Mouse (Mus musculus) G1E-ER4 (cell line): ENCODE results near the gene Nhlrc2. TPM values are rescaled to one million over a fixed set of nuclear protein-coding genes. Genes with fewer than 3 reads are reported as not detected.

ENCODE experiments used
- GATA1 ChIP-seq: IDR thresholded peaks from one replicate; pipeline ENCODE4 v1.8.0; 2012; ENCODE audit warnings: low read length, inconsistent platforms
- polyA plus RNA-seq: library from polyadenylated mRNA; stranded (reverse); fragments of >175 nt; gene quantifications from 2 replicates; pipeline ENCODE4 v1.2.3, GENCODE M21; 2012

Nhlrc2 gene
- polyA plus RNA-seq = 9.9 and 10.1 TPM in 2 replicates

DNA sequence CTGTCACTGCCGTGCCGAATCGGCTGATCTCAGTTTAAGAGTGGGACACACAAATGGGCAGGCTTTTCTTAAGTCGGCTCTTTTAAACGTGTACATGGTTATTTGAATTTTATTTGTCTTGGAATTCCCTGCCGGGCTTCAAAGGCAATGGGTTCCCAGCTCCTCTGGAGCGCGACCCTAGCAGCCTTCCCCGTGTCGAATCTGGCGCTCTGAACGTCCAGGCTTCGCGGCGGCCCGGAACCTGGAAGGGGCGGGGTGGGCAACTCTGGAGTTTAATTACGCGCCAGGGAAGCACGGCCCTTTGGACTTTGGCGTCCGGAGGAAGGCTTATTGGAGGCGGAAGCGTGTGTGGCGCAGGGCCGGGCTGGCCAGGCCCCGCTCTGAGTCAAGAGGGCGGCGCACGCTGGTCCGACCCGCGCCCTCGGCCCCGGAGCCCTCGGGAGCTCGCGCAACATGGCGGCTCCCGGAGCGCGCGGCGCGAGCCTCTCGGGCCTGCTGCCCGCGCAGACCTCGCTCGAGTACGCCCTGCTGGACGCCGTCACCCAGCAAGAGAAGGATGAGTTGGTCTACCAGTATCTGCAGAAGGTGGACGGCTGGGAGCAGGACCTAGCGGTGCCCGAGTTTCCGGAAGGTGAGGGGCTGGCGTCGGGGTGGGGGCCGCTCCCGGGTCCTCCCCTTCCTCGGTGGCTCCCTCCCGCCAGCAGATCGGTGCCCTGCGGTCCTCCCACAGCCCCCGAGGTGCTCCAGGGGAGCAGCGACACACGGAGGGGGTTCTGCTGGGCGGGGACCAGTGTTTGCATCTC lies at the start of gene Nhlrc2:
Gene Nhlrc2 (plus strand): TSS at position 32 of the 803 bp plus-strand sequence.
- no peak for TF ChIP-seq GATA1

DNA sequence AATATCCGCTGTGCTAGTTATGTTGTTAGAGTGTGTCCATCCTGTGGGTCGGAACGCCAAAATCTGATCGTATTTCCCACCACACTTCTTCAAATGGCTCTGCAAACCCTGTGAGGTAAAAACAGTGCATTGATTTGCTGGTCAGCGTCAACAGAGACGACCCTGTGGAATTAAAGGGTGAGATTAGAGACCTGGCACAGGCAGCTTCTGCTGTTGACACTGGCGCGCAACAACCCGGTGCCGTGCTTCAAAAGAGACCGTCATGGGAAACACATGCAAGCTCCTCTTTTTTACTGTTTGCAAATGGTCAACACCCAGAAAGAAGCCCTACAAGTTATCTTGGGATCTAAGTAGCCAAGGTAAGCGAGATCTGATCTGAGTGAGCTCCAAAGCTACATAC lies 16.8 kb upstream of the Nhlrc2 start:
- TF ChIP-seq GATA1 = no peak

DNA sequence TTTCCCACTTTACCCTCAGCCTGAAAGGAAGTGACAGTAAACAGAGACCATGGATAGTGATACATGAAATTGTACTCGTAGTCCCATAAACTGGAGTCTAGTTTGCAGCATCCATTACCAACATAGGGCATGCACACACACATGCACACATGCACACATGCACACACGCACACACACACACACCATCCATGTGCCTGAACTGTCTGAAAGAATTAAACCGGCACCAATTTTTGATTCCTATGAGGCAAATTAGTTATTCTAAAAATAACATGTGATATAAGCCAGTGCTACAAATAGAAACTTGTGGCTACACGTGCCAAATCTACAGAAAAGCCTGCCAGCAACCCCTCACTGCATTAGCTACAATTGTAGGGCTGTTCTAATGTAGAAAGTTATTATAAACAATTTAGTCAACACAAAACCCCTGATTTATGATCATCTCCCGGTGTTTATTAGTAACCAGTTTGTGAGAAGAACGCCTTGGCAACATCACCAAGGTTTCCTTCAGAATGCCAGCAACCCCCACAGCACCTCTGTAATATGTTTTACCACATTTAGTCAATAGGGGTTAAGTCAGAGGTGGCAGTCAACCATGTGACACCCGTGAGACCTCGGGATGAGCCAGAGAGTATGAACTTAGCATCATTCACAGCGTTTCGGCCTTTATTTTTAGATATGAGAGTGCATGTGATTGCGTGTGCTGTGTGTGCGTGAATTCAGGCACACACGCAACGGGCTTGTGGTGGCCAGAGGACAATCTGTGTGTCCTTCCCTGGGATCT lies 14.6 kb upstream of the Nhlrc2 start:
- no peak for TF ChIP-seq GATA1

DNA sequence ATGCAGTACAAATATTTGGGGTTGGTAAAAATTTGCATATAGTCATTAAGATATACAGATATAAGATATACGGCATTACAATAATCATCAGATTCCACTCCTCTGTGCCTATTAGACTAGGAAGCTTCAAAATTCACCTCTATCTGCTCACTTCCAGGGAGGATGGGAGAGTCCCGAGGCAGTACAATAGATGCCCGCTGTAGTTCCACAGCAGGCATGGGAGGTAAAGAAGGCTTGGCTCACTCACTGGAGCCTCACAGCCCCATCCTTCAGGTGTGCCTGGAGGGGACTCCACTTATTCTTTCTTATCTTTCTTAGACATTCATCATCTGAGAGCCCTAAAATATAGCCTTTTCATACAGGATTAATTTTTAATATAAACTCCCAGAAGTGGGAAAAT lies 13.7 kb upstream of the Nhlrc2 start:
- TF ChIP-seq GATA1 = no peak

DNA sequence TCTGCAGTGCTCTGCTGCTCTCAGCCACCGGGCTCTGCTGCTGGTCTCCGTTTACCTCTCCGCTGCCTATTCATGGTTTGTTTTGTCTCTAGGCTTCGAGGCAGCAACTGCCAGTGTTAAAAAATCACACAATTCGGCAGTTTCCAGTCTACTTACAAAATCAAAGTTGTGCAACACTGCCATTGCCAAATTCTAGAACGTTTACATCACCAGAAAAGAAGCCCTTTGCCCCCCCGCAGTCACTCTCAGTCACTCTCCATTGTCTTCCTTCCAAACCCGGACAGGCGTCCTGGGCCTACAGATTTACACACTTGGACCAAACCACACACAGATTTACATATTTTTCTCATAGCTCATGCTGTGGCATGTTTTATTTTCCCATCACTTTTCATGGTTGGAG lies 13.0 kb upstream of the Nhlrc2 start:
- TF ChIP-seq GATA1 = no peak

DNA sequence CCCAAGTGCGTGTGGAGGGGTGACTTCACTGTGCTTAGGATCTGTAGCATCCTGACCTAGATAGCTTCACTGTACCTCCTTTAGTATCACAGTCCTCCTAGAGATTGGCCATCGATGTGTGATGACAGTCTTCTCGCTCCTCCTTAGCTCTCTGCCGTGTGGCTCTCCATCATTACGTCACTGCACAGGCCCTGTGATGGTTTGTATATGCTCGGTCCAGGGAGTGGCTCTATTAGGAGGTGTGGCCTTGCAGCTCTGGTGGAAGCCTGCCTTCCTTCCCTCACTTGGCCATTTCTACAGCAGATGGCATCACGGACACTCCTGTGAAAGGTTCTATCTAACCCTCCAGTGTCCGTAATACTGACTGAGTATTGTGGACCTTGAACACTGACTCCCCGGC lies 12.3 kb upstream of the Nhlrc2 start:
- no peak for TF ChIP-seq GATA1

DNA sequence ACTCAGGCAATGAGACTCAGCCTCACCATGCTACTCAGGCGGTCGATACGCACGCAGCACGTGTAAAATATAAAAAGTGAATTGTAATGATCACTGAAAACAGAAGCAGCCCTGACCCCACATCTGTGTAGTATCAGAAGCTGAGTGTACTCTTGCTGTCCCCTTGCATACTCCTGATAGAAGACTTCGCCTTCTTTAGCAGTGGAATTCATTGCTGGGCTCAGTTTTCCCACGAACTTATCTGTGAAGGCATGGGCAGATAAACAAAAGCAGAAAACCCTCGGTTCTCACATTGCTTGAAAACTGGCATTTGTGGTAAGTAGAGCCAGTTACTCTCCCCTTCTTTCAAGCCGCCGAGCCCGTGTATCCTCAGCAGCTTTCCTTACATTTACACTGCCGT lies 4.7 kb upstream of the Nhlrc2 start:
- TF ChIP-seq GATA1 = no peak

DNA sequence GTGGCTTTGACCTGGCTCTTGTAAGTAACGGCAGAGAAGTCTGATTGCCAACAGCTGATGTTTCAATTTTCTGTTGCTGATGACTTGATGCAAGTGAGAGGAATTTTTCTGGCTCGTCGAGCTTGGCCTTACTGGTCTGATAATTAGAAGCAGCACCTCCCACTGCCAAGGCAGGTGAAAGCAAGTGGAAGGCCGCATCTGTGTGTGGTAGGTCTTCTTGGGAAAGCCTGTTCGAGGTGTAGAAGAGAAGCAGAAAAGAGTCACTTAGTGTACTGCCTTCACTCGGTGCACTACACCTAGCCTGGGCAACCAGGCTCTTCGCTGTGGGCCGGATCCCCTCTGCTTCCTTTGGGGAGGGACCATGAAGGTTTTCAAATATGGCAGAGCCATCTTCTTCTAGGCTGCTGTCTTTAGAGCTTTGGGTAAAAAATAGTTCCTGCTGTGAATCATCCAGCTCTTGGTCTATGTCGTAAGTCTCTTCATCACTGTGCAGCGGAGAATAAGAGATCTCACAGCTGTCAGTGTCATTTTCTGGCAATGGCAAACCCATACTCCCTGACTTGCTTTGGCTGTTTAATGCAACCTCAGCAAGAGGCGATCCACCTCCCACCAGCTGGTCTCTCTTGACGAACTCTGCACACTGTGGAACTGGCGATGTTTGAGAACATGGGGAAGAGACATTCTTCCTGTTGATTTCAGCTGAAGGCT lies 3.2 kb upstream of the Nhlrc2 start:
- no peak for TF ChIP-seq GATA1

DNA sequence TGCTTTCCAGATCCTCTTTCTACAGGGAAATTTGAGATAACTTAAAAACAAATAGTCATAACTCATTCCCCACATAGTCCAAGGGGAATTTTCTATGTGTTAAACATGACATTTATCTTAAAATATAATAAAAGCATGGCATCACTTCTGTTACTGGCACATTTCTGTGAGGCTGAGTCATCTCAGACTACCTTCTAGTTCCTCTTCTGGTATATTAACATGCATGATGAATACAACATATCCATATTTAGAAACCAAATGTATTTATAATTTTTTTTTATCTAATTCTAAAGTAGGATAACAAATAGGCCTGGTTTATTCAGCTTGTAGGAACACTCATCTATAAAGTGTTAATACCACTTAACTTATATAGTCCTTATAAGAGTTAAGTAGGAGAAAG lies 2.0 kb upstream of the Nhlrc2 start:
- TF ChIP-seq GATA1 = no peak

DNA sequence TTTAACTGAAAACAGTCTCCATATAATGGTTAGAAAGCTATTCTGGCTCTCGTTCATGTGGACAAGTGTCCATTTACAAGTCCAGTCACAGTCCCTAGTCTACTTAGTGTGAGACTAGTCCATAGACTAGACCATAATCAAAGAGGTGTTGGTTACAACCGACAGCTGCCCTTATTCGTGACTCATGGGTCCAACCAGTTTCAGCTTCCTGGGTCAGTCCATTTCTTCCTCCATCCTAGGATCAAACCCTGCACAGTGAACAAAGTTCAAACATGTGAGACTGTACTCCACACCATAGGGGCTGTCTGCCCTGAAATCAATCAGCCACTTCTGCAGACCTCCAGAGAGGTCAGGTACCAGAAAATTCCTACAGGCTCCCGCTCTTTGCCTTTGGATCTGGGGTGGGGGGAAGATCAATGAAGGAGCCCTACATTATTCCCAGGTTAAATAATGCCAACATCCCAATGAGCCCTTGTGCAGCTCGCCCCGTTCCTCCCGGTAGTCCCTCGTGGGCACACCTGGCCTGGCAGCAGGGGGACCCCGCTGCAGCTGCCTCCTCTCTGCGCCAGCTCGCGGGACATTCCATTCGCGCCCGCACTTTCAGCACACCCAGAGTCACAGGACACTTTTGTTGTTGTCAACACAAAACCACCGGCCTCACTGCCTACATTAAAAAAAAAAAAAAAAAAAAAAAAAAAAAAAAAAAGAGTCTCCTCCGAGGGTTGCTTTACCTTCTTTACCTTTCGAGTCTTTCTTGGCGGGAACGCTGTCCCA lies 418 bp upstream of the Nhlrc2 start, which contains the start of gene Dclre1a:
Gene Dclre1a (minus strand): TSS at position 767 of the 774 bp plus-strand sequence.
- TF ChIP-seq GATA1 = no peak

DNA sequence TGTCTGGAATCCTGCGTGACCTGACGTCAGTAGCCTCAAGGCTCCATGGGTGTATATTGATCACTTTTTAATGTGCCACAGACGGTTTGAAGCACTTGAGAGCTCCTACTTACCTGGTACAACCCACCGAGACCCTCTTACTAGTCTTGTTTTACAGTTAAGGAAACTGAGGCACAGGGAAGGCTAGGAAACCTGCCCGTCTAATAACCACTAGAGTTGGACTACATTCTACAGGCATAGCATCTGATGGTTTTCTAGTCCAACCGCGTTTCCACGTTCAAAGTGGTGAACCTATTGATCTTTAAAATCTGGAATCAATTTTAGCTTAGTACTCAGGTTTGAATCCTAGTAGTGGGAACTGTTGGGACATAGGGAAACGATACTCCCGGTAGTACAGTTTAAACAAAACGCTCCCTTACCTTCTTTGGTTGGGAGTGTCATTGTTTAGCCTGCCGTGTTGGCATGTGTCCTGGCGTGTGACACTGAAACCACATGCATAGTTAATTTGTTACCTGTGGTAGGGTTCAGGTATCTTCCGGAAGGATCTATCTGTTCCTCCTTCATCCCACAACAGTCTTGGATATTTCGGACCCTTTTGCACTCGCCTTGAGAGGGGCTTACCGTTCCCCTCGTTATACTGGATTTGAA lies 1.1 kb downstream of the Nhlrc2 start:
- TF ChIP-seq GATA1 = no peak

DNA sequence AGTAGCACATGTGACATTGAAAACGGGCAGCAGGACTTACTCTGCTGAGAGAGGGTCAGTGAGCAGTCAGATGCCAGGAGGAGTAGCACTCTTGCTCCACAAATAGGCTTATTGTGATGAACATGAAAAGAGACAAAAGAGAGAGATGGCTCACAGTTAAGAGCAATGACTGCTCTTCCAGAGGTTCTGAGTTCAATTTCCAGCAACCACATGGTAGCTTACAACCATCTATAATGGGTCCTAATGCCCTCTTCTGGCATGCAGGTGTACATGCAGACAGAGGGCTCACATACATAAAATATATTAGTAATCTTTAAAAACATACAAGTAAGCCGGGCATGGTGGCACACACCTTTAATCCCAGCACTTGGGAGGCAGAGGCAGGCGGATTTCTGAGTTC lies 5.1 kb downstream of the Nhlrc2 start:
- no peak for TF ChIP-seq GATA1

DNA sequence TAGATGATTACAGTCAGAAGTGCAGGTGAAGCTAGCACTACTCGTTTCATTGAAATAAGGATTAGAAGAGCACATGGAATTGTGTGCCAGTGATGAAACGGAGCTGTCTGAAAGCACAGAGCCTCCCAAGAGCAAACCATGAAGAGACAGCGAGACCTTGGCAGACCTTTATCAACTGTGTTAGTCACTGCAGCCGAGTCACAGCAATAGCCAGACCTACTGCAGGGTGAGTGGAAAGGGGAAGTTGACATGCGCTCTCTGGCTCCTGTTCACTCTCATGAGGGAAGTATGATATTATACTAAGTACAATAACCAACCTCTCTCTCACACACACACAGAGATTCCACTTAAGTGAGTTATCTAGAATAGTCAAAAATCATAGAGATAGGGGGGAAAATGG lies 7.9 kb downstream of the Nhlrc2 start:
- TF ChIP-seq GATA1 = no peak

DNA sequence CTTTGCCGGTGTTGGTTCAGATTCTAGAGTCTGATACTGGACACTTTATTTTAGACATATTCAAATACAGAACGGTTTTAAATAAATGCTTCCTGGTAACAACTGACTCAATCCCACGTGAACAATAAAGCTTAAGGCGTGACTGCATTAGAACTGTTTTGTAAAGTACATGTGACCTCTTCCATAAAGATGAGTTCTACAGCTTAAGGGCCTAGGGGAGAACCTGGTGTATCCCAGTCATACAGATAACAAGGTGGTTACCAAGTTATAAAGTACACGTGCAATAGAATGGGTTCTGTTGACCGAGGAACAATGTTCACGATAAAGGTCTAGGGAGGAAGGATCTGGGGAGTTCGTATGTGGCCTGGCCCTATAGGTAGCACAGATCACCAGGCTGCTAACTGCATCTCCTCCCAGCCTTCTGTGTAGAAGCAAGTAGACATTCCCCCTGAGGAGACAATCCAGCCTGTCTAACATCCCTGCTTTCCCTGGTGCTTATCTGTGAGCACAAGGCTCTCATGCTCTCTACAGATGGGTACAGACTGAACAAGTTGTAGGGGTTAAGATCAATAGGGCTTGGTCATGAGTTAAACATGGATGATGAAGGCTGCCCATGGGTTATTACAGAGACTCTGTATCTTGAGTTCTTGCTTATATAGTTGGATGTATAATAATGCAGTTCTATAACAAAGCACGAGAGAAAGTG lies 14.5 kb downstream of the Nhlrc2 start:
- no peak for TF ChIP-seq GATA1
